14 mouse cellular contexts compared by ENCODE assay signal in genomic region chr9:109051651-109052489, GRCm38 (mm10). TPM values are rescaled to one million over a fixed set of nuclear protein-coding genes. Genes with fewer than 3 reads are reported as not detected.
DNase-seq lines count a peak whose midpoint lies in the region; ATAC-seq lines count a peak whose summit lies in the region.
"Had no signal": no experiment of that assay in that cellular context is flagged by ENCODE, and none has a peak within 500 bp of the region (broad histone marks: within the 10 kb centered on the region; RNA-seq: fewer than 3 reads in every experiment).

No protein-coding gene starts in this region.

- no peak overlapping the region; the same call in 1 of the 2 replicates for H3K4me3 ChIP-seq in heart, embryonic 16.5 days (ENCODE audit: low read length)
- H3K4me3 ChIP-seq: liver, embryonic 15.5 days had no signal

- peaks cover 13% of the 10 kb centered on the region for H3K36me3 ChIP-seq in heart, embryonic 16.5 days (ENCODE audit: control insufficient read depth, insufficient read depth)

- H3K4me1 ChIP-seq in heart, embryonic 16.5 days (ENCODE audit: control insufficient read depth, insufficient read depth, low read length) = peaks cover 11% of the 10 kb centered on the region; the same call in 1 of the 2 replicates

- no peak for ATAC-seq in heart, embryonic 16.5 days (replicated peaks; ENCODE audit: extremely low read depth, insufficient read depth, low FRiP score)
- peak; percentile 47 for ATAC-seq in activated CD4-positive, CD25-positive, alpha-beta regulatory T cell, adult 4 months
- ATAC-seq in erythroblast, adult 5-6 weeks (replicated peaks; ENCODE audit: low FRiP score, poor library complexity, severe bottlenecking) = no peak
- ATAC-seq: forebrain, postnatal 0 days; intestine, postnatal 0 days had no signal

- no peaks in the 10 kb centered on the region for H3K27me3 ChIP-seq in heart, embryonic 16.5 days (ENCODE audit: control insufficient read depth, insufficient read depth, low read length)
- H3K27me3 ChIP-seq: liver, embryonic 15.5 days had no signal

- no peak overlapping the region; the same call in 1 of the 2 replicates for H3K4me2 ChIP-seq in heart, embryonic 16.5 days (ENCODE audit: low read depth, low read length)
- H3K4me2 ChIP-seq: liver, embryonic 15.5 days had no signal

- 86% methylated on average over 10 of the region's 10 CpGs for whole genome bisulfite sequencing in heart, embryonic 16.5 days

- H3K9ac ChIP-seq in heart, embryonic 16.5 days (ENCODE audit: low read length) = no peak overlapping the region
- H3K9ac ChIP-seq: forebrain, postnatal 0 days; liver, embryonic 15.5 days had no signal

- peak overlapping the region; percentile 47; the same call in 1 of the 2 replicates for H3K27ac ChIP-seq in heart, embryonic 16.5 days (ENCODE audit: low read length)
- H3K27ac ChIP-seq: liver, embryonic 15.5 days had no signal

- DNase-seq in heart, postnatal 4 days = no peak
- peak; percentile 83 to 89 for DNase-seq in B cell, adult 2 months
- DNase-seq in natural killer cell, adult 2 months (ENCODE audit: low spot score in 2 of 2) = peak; percentile 93 to 96
- DNase-seq in frontal cortex, postnatal 36 days (ENCODE audit: low spot score in 2 of 2) = no peak
- DNase-seq in urinary bladder, postnatal 36 days (ENCODE audit: low spot score in 2 of 2) = no peak
- DNase-seq: forebrain, postnatal 0 days; heart, adult 18-20 months; heart, postnatal 36 days; left cerebral cortex, postnatal 4 days had no signal

- no peaks in the 10 kb centered on the region for H3K9me3 ChIP-seq in heart, embryonic 16.5 days (replicated peaks; ENCODE audit: control insufficient read depth, low read length)
- H3K9me3 ChIP-seq: liver, embryonic 15.5 days had no signal

RNA-seq across cellular contexts. Expression of gene Trex1, which starts 7.7 kb away (rescaled TPM):
- polyA plus RNA-seq in heart, embryonic 16.5 days (2015; fragmentation: Nextera tagmentation; extraction: Ambion mirVana) = 12.5 and 14.5 TPM in 2 replicates
- total RNA-seq in heart, postnatal 4 days (2021) = 1 to 10 TPM; 9.1 to 9.3 TPM
- polyA plus RNA-seq in activated CD4-positive, CD25-positive, alpha-beta regulatory T cell, adult 4 months (2017; shearing (Covaris generic)) = 10 to 100 TPM; 36.6 to 42.8 TPM
- 7.3 and 19.6 TPM in 2 replicates for total RNA-seq in erythroblast, adult 5-6 weeks (2015; ENCODE audit: low replicate concordance)
- 1.7 and 4.2 TPM in 2 replicates for total RNA-seq in erythroblast, adult 5-6 weeks (2017; ENCODE audit: low replicate concordance)

RNA-seq across cellular contexts. Expression of gene Shisa5, which starts 13.5 kb away (rescaled TPM):
- polyA plus RNA-seq in heart, embryonic 16.5 days (2015; fragmentation: Nextera tagmentation; extraction: Ambion mirVana) = 75.4 and 84.5 TPM in 2 replicates
- total RNA-seq in heart, postnatal 4 days (2021) = 10 to 100 TPM; 48.2 to 50.4 TPM
- 1,000 to 10,000 TPM; 2,345 to 2,363 TPM for polyA plus RNA-seq in activated CD4-positive, CD25-positive, alpha-beta regulatory T cell, adult 4 months (2017; shearing (Covaris generic))
- 14.6 and 20.3 TPM in 2 replicates for total RNA-seq in erythroblast, adult 5-6 weeks (2015; ENCODE audit: low replicate concordance)
- total RNA-seq in erythroblast, adult 5-6 weeks (2017; ENCODE audit: low replicate concordance) = 13.9 and 51.4 TPM in 2 replicates

RNA-seq across cellular contexts. Expression of gene Atrip, which starts 22.1 kb away (rescaled TPM):
- 15.6 and 17.3 TPM in 2 replicates for polyA plus RNA-seq in heart, embryonic 16.5 days (2015; fragmentation: Nextera tagmentation; extraction: Ambion mirVana)
- total RNA-seq in heart, postnatal 4 days (2021) = 10 to 100 TPM; 10.4 to 11.1 TPM
- polyA plus RNA-seq in activated CD4-positive, CD25-positive, alpha-beta regulatory T cell, adult 4 months (2017; shearing (Covaris generic)) = 10 to 100 TPM; 15.3 to 16.3 TPM
- 4.2 TPM in 1 of 2 replicates, not detected in the other for total RNA-seq in erythroblast, adult 5-6 weeks (2015; ENCODE audit: low replicate concordance)
- total RNA-seq in erythroblast, adult 5-6 weeks (2017; ENCODE audit: low replicate concordance) = 4.8 and 10.6 TPM in 2 replicates

RNA-seq across cellular contexts. Expression of gene Ccdc51, which starts 30.4 kb away (rescaled TPM):
- 14.7 and 15.9 TPM in 2 replicates for polyA plus RNA-seq in heart, embryonic 16.5 days (2015; fragmentation: Nextera tagmentation; extraction: Ambion mirVana)
- 10 to 100 TPM; 11.5 to 12.2 TPM for total RNA-seq in heart, postnatal 4 days (2021)
- 10 to 100 TPM; 10.9 to 12.4 TPM for polyA plus RNA-seq in activated CD4-positive, CD25-positive, alpha-beta regulatory T cell, adult 4 months (2017; shearing (Covaris generic))
- 2.5 TPM in 1 of 2 replicates, not detected in the other for total RNA-seq in erythroblast, adult 5-6 weeks (2015; ENCODE audit: low replicate concordance)
- 3.7 and 4.3 TPM in 2 replicates for total RNA-seq in erythroblast, adult 5-6 weeks (2017; ENCODE audit: low replicate concordance)

RNA-seq across cellular contexts. Expression of gene Tma7, which starts 30.5 kb away (rescaled TPM):
- 414 and 431 TPM in 2 replicates for polyA plus RNA-seq in heart, embryonic 16.5 days (2015; fragmentation: Nextera tagmentation; extraction: Ambion mirVana)
- 100 to 1,000 TPM; 294 to 307 TPM for total RNA-seq in heart, postnatal 4 days (2021)
- 100 to 1,000 TPM; 726 to 879 TPM for polyA plus RNA-seq in activated CD4-positive, CD25-positive, alpha-beta regulatory T cell, adult 4 months (2017; shearing (Covaris generic))
- 104 and 108 TPM in 2 replicates for total RNA-seq in erythroblast, adult 5-6 weeks (2015; ENCODE audit: low replicate concordance)
- 44.6 and 57.0 TPM in 2 replicates for total RNA-seq in erythroblast, adult 5-6 weeks (2017; ENCODE audit: low replicate concordance)

Comparison
In these comparisons a context has a peak if more than half of its experiments do, and no peak if none do; other contexts are left out.
1. DNase-seq: peak in B cell, adult 2 months (2 of 2) and natural killer cell, adult 2 months (2 of 2); none in heart, postnatal 4 days (single experiment), frontal cortex, postnatal 36 days (0 of 2) and urinary bladder, postnatal 36 days (0 of 2).